Mouse (Mus musculus) midbrain, embryonic 16.5 days (tissue): ENCODE measurements around the gene Lpar5. TPM values are rescaled to one million over a fixed set of nuclear protein-coding genes. Genes with fewer than 3 reads are reported as not detected.
"Not testable (repeated sequence)": the region's sequence is repeated elsewhere in the genome, so short reads cannot be mapped to it uniquely, and the experiment has no call there.

ENCODE experiments used
- ATAC-seq: fragments of 200-750 bp; cut with Nextera tagmentation; 2 replicates; pipeline ENCODE4 v1.8.0; 2017; ENCODE audit warnings: moderate TSS enrichment
- H3K27ac ChIP-seq: fragments of 300-500 bp; sonication (generic); 2 replicates; pipeline ENCODE4 v1.5.1; 2014; ENCODE audit warnings: mild to moderate bottlenecking, low read length, mixed read lengths
- H3K27me3 ChIP-seq: fragments of 300-500 bp; sonication (generic); 2 replicates; pipeline ENCODE4 v1.6.1; 2014; ENCODE audit warnings: low read depth, low read length, mixed read lengths; ENCODE audit not compliant: control insufficient read depth, insufficient read depth
- H3K36me3 ChIP-seq: fragments of 300-500 bp; sonication (generic); 2 replicates; pipeline ENCODE4 v1.6.1; 2014; ENCODE audit warnings: mild to moderate bottlenecking, low read length, moderate library complexity, mixed read lengths; ENCODE audit not compliant: control insufficient read depth, insufficient read depth
- H3K4me1 ChIP-seq: fragments of 300-500 bp; sonication (generic); 2 replicates; pipeline ENCODE4 v1.6.1; 2014; ENCODE audit warnings: mild to moderate bottlenecking, low read length, mixed read lengths; ENCODE audit not compliant: control insufficient read depth, insufficient read depth
- H3K4me2 ChIP-seq: fragments of 300-500 bp; sonication (generic); 2 replicates; pipeline ENCODE4 v1.6.1; 2014; ENCODE audit warnings: mild to moderate bottlenecking, low read length, mixed read lengths
- H3K4me3 ChIP-seq: fragments of 300-500 bp; sonication (generic); 2 replicates; pipeline ENCODE4 v1.5.1; 2014; ENCODE audit warnings: low read depth, mild to moderate bottlenecking, low read length, moderate library complexity, mixed read lengths
- H3K9ac ChIP-seq: fragments of 300-500 bp; sonication (generic); 2 replicates; pipeline ENCODE4 v1.6.1; 2014; ENCODE audit warnings: low read depth, low read length, mixed read lengths
- H3K9me3 ChIP-seq: fragments of 300-500 bp; sonication (generic); replicated peaks from 2 replicates; pipeline ENCODE4 v1.6.1; 2014; ENCODE audit warnings: mild to moderate bottlenecking, low read length, mixed read lengths; ENCODE audit not compliant: control insufficient read depth, poor library complexity, severe bottlenecking
- WGBS: fragments of 180-500 bp; shearing (Covaris S2); extraction: QIAGEN DNeasy Blood & Tissue Kit; methylation state at CpG from one replicate; pipeline ENCODE4 v1.1.7; 2014; 5-methylcytosine and 5-hydroxymethylcytosine counted together
- polyA plus RNA-seq: library from polyadenylated mRNA; unstranded; fragments of >200 nt; fragmentation: Nextera tagmentation; extraction: Ambion mirVana; gene quantifications from 2 replicates; pipeline ENCODE4 v1.2.1, GENCODE M21; 2015

The Lpar5 gene
- polyA plus RNA-seq, 1 experiment from 2014 or later, result 0.60 TPM

- H3K36me3 ChIP-seq, result peaks cover 42% of the 10 kb centered on the region
- H3K4me2 ChIP-seq, result no peak overlapping the region
- no peaks in the 10 kb centered on the region for H3K9me3 ChIP-seq
- H3K4me1 ChIP-seq, result no peaks in the 10 kb centered on the region
- H3K27me3 ChIP-seq, result no peaks in the 10 kb centered on the region
- peak; percentile 57; the same call in 1 of the 2 replicates for ATAC-seq
- no peak overlapping the region for H3K9ac ChIP-seq
- WGBS, result 28% methylated on average over 5 of the region's 5 CpGs
- no peak overlapping the region for H3K4me3 ChIP-seq
- H3K27ac ChIP-seq, result no peak overlapping the region
Observed at GRCm38 (mm10) chr6:125046691-125047090, 21.0 kb upstream of the Lpar5 start.

- Histone ChIP-seq H3K9me3 (no peaks in the 10 kb centered on the region), H3K4me3 (no peak within 1 kb of the TSS), H3K9ac (no peak within 1 kb of the TSS), H3K36me3 (peaks cover 43% of the 10 kb centered on the region), H3K4me2 (no peak within 1 kb of the TSS), H3K4me1 (no peaks in the 10 kb centered on the region), H3K27ac (no peak within 1 kb of the TSS), H3K27me3 (no peaks in the 10 kb centered on the region)
- whole genome bisulfite sequencing, result 37% methylated on average over 20 of the region's 20 CpGs
- ATAC-seq, result no peak
Observed at GRCm38 (mm10) chr6:125049678-125050077, 18.0 kb upstream of the Lpar5 start, which contains the start of gene Acrbp. Gene Acrbp (plus strand): TSS chr6:125049689.

GRCm38 (mm10) chr6:125051237-125051636, 16.5 kb upstream of the Lpar5 start:
- H3K4me1 ChIP-seq, result no peaks in the 10 kb centered on the region
- ATAC-seq, result no peak
- WGBS, result 70% methylated on average over 5 of the region's 5 CpGs
- H3K36me3 ChIP-seq, result peaks cover 40% of the 10 kb centered on the region
- no peak overlapping the region for H3K4me3 ChIP-seq
- H3K9ac ChIP-seq, result no peak overlapping the region
- H3K9me3 ChIP-seq, result no peaks in the 10 kb centered on the region
- H3K4me2 ChIP-seq, result no peak overlapping the region
- H3K27ac ChIP-seq, result no peak overlapping the region
- no peaks in the 10 kb centered on the region for H3K27me3 ChIP-seq

- no peak overlapping the region for H3K27ac ChIP-seq
- H3K4me3 ChIP-seq, result no peak overlapping the region
- H3K9me3 ChIP-seq, result no peaks in the 10 kb centered on the region
- 0 out of 2 replicates have a peak, but pooled peaks have one; percentile 40 for ATAC-seq
- H3K9ac ChIP-seq, result no peak overlapping the region
- H3K4me2 ChIP-seq, result no peak overlapping the region
- WGBS, result 42% methylated on average over 6 of the region's 6 CpGs
- H3K27me3 ChIP-seq, result no peaks in the 10 kb centered on the region
- no peaks in the 10 kb centered on the region for H3K4me1 ChIP-seq
- 0 out of 2 replicates have a peak, but pooled peaks cover 3% of the 10 kb centered on the region for H3K36me3 ChIP-seq
Observed at GRCm38 (mm10) chr6:125061493-125061892, 6.2 kb upstream of the Lpar5 start.

- no peak for ATAC-seq
- WGBS, result 83% methylated on average over 5 of the region's 5 CpGs
- no peak overlapping the region for H3K4me3 ChIP-seq
- H3K27me3 ChIP-seq, result no peaks in the 10 kb centered on the region
- no peaks in the 10 kb centered on the region for H3K9me3 ChIP-seq
- no peaks in the 10 kb centered on the region for H3K4me1 ChIP-seq
- 0 out of 2 replicates have a peak, but pooled peaks cover 3% of the 10 kb centered on the region for H3K36me3 ChIP-seq
- H3K4me2 ChIP-seq, result no peak overlapping the region
- no peak overlapping the region for H3K9ac ChIP-seq
- no peak overlapping the region for H3K27ac ChIP-seq
Observed at GRCm38 (mm10) chr6:125062511-125062910, 5.2 kb upstream of the Lpar5 start.

GRCm38 (mm10) chr6:125063906-125064305, 3.8 kb upstream of the Lpar5 start:
- H3K9ac ChIP-seq, result no peak overlapping the region
- H3K4me1 ChIP-seq, result no peaks in the 10 kb centered on the region
- ATAC-seq, result no peak
- no peak overlapping the region for H3K4me2 ChIP-seq
- no peak overlapping the region for H3K27ac ChIP-seq
- H3K9me3 ChIP-seq, result no peaks in the 10 kb centered on the region
- WGBS, result 85% methylated on average over 6 of the region's 6 CpGs
- H3K27me3 ChIP-seq, result no peaks in the 10 kb centered on the region
- 0 out of 2 replicates have a peak, but pooled peaks cover 3% of the 10 kb centered on the region for H3K36me3 ChIP-seq
- H3K4me3 ChIP-seq, result no peak overlapping the region

- not testable (repeated sequence) for H3K27me3 ChIP-seq, H3K9ac ChIP-seq, H3K4me1 ChIP-seq, H3K4me2 ChIP-seq, H3K27ac ChIP-seq, ATAC-seq, H3K4me3 ChIP-seq, H3K36me3 ChIP-seq, H3K9me3 ChIP-seq
- no CpG with 5 or more reads among the region's 1 CpGs for WGBS
Observed at GRCm38 (mm10) chr6:125065223-125065622, 2.5 kb upstream of the Lpar5 start.

- Histone ChIP-seq H3K4me2 (no peak overlapping the region), H3K9ac (no peak overlapping the region)
Observed at GRCm38 (mm10) chr6:125071170-125071895, 3.6 kb downstream of the Lpar5 start.

GRCm38 (mm10) chr6:125071896-125072279, 4.2 kb downstream of the Lpar5 start:
- Histone ChIP-seq H3K4me2 (no peak overlapping the region), H3K27me3 (no peaks in the 10 kb centered on the region), H3K4me3 (no peak overlapping the region), H3K4me1 (peaks cover 2% of the 10 kb centered on the region; the same call in 1 of the 2 replicates), H3K9ac (no peak overlapping the region), H3K9me3 (no peaks in the 10 kb centered on the region), H3K36me3 (no peaks in the 10 kb centered on the region), H3K27ac (peak overlapping the region; percentile 56)
- peak; percentile 63 for ATAC-seq
- WGBS, result 18% methylated on average over 2 of the region's 2 CpGs

More at GRCm38 (mm10) chr6:125071170-125071895, 3.6 kb downstream of the Lpar5 start:
- H3K27ac ChIP-seq, result peak overlapping the region; percentile 56
- 80% methylated on average over 18 of the region's 18 CpGs for WGBS
- no peaks in the 10 kb centered on the region for H3K36me3 ChIP-seq
- ATAC-seq, result peak; percentile 63
- H3K4me3 ChIP-seq, result no peak overlapping the region
- H3K27me3 ChIP-seq, result no peaks in the 10 kb centered on the region
- peaks cover 2% of the 10 kb centered on the region; the same call in 1 of the 2 replicates for H3K4me1 ChIP-seq
- no peaks in the 10 kb centered on the region for H3K9me3 ChIP-seq
